8 mouse cellular contexts compared by ENCODE assay signal in genomic region chr10:75797619-75798175, GRCm38 (mm10). TPM values are rescaled to one million over a fixed set of nuclear protein-coding genes. Genes with fewer than 3 reads are reported as not detected.
A peak's percentile ranks its signal among the peaks of the same experiment; 100 is the strongest.
DNase-seq lines count a peak whose midpoint lies in the region; ATAC-seq and TF ChIP-seq lines count a peak whose summit lies in the region.

No protein-coding gene starts in this region.

- peaks cover 2% of the 10 kb centered on the region; the same call in 1 of the 2 replicates for H3K79me2 ChIP-seq in CH12.LX (replicated peaks; ENCODE audit: control insufficient read depth, extremely low read depth, insufficient read depth, poor library complexity, severe bottlenecking)
- no peaks in the 10 kb centered on the region for H3K79me2 ChIP-seq in myocyte (ENCODE audit: control insufficient read depth, insufficient read depth)

- H3K27ac ChIP-seq in CH12.LX (ENCODE audit: insufficient read depth, low read depth) = peak overlapping the region; percentile 24; the same call in 1 of the 2 replicates
- H3K27ac ChIP-seq in embryonic fibroblast, embryonic 13.5 days (ENCODE audit: insufficient read depth, low read length) = no peak overlapping the region
- H3K27ac ChIP-seq in heart, embryonic 15.5 days = no peak overlapping the region
- H3K27ac ChIP-seq in kidney, postnatal 0 days = no peak overlapping the region
- H3K27ac ChIP-seq in liver, embryonic 13.5 days = peak overlapping the region; percentile 51; the same call in 1 of the 2 replicates

- WGBS in heart, embryonic 15.5 days = 0% methylated on average over 12 of the region's 12 CpGs
- WGBS in kidney, postnatal 0 days = 2% methylated on average over 12 of the region's 12 CpGs
- 1% methylated on average over 12 of the region's 12 CpGs for WGBS in liver, embryonic 13.5 days (ENCODE audit: insufficient replicate concordance)

- H3K4me2 ChIP-seq in CH12.LX (ENCODE audit: insufficient read depth, low read depth, poor library complexity, severe bottlenecking) (peak overlapping the region; percentile 83), myocyte (ENCODE audit: low read depth) (peak overlapping the region; percentile 91)
- peak overlapping the region; percentile 96 for H3K4me2 ChIP-seq in heart, embryonic 15.5 days
- H3K4me2 ChIP-seq in kidney, postnatal 0 days (ENCODE audit: low read length) = peak overlapping the region; percentile 93
- H3K4me2 ChIP-seq in liver, embryonic 13.5 days = peak overlapping the region; percentile 85

- no peak; the same call in 1 of the 2 replicates for ATAC-seq in heart, embryonic 15.5 days (replicated peaks; ENCODE audit: insufficient number of reproducible peaks, insufficient read depth, low FRiP score, low read depth)
- ATAC-seq in kidney, postnatal 0 days (replicated peaks; ENCODE audit: low FRiP score, low read depth) = no peak
- peak; percentile 42 for ATAC-seq in liver, embryonic 13.5 days (ENCODE audit: low read depth)

- no peaks in the 10 kb centered on the region for H3K9me3 ChIP-seq in CH12.LX (replicated peaks; ENCODE audit: low read length)
- H3K9me3 ChIP-seq in heart, embryonic 15.5 days (replicated peaks) = no peaks in the 10 kb centered on the region
- H3K9me3 ChIP-seq in kidney, postnatal 0 days (replicated peaks; ENCODE audit: low read length) = no peaks in the 10 kb centered on the region
- no peaks in the 10 kb centered on the region for H3K9me3 ChIP-seq in liver, embryonic 13.5 days (replicated peaks)

- in situ Hi-C loops in CH12.LX (cut with MboI; ENCODE audit: low pct_ligation_motif_present, low pct_unique_long_range_greater_than_20kb, low sequenced_read_pairs) = no loop called here

- H3K27me3 ChIP-seq in CH12.LX (replicated peaks) = no peaks in the 10 kb centered on the region
- no peaks in the 10 kb centered on the region; the same call in 1 of the 2 replicates for H3K27me3 ChIP-seq in heart, embryonic 15.5 days
- H3K27me3 ChIP-seq in kidney, postnatal 0 days (ENCODE audit: insufficient read depth, low read length) = no peaks in the 10 kb centered on the region
- H3K27me3 ChIP-seq in liver, embryonic 13.5 days = peaks cover 22% of the 10 kb centered on the region
- peaks cover 14% of the 10 kb centered on the region for H3K27me3 ChIP-seq in myocyte (ENCODE audit: control insufficient read depth, insufficient read depth, insufficient read length)

- H3K4me1 ChIP-seq in CH12.LX (ENCODE audit: control insufficient read depth in 1 of 2, insufficient read depth in 2 of 2) = peaks cover 12 to 22% of the 10 kb centered on the region in 2 experiments
- peaks cover 8% of the 10 kb centered on the region for H3K4me1 ChIP-seq in embryonic fibroblast, embryonic 13.5 days (ENCODE audit: control insufficient read depth, insufficient read depth, low read length)
- H3K4me1 ChIP-seq in heart, embryonic 15.5 days (replicated peaks) = peaks cover 15% of the 10 kb centered on the region
- no peaks in the 10 kb centered on the region; the same call in 1 of the 2 replicates for H3K4me1 ChIP-seq in kidney, postnatal 0 days (replicated peaks; ENCODE audit: insufficient read depth, low read length)
- H3K4me1 ChIP-seq in liver, embryonic 13.5 days (replicated peaks) = peaks cover 29% of the 10 kb centered on the region

- H3ac ChIP-seq in myocyte (ENCODE audit: control insufficient read depth, insufficient read length) = no peak overlapping the region

- H3K36me3 ChIP-seq in CH12.LX (replicated peaks in 1 of 2; ENCODE audit: control insufficient read depth in 1 of 2, insufficient read depth in 1 of 2, low read length in 1 of 2) (no peaks in the 10 kb centered on the region), myocyte (ENCODE audit: control insufficient read depth, insufficient read depth) (no peaks in the 10 kb centered on the region)
- H3K36me3 ChIP-seq in heart, embryonic 15.5 days = no peaks in the 10 kb centered on the region
- H3K36me3 ChIP-seq in kidney, postnatal 0 days (ENCODE audit: insufficient read depth, low read length) = no peaks in the 10 kb centered on the region
- no peaks in the 10 kb centered on the region for H3K36me3 ChIP-seq in liver, embryonic 13.5 days

- no peak for DNase-seq in CH12.LX (ENCODE audit: extremely low read depth)
- peak; percentile 55 for DNase-seq in adrenal gland, postnatal 25 days
- peak; percentile 50 for DNase-seq in kidney, postnatal 0 days (ENCODE audit: low spot score)
- no peak for DNase-seq in liver, embryonic 13.5 days
- peak; percentile 32 for DNase-seq in testis, postnatal 14 days (ENCODE audit: low spot score)

- peak overlapping the region in 2 of 3 experiments; percentile 26 to 54 for H3K4me3 ChIP-seq in CH12.LX (replicated peaks in 1 of 3; ENCODE audit: low read depth in 2 of 3, low read length in 2 of 3, poor library complexity in 1 of 3)
- H3K4me3 ChIP-seq in embryonic fibroblast, embryonic 13.5 days (ENCODE audit: insufficient read depth, low read length) = peak overlapping the region; percentile 37
- H3K4me3 ChIP-seq in heart, embryonic 15.5 days = peak overlapping the region; percentile 52
- peak overlapping the region; percentile 45 for H3K4me3 ChIP-seq in kidney, postnatal 0 days (replicated peaks; ENCODE audit: low read depth, low read length)
- H3K4me3 ChIP-seq in liver, embryonic 13.5 days (replicated peaks) = peak overlapping the region; percentile 65
- H3K4me3 ChIP-seq in myocyte = peak overlapping the region; percentile 21

- peak overlapping the region; percentile 45 for H3K9ac ChIP-seq in CH12.LX (ENCODE audit: insufficient read depth, low read depth)
- H3K9ac ChIP-seq in heart, embryonic 15.5 days = peak overlapping the region; percentile 55
- peak overlapping the region; percentile 49 for H3K9ac ChIP-seq in kidney, postnatal 0 days (ENCODE audit: low read depth, low read length)
- H3K9ac ChIP-seq in liver, embryonic 13.5 days = peak overlapping the region; percentile 71

- TF ChIP-seq CTCF in CH12.LX (conservative IDR thresholded peaks at IDR 0.05 in 1 of 2, IDR thresholded peaks at IDR 0.05 in 1 of 2; ENCODE audit: low read depth in 2 of 2, low read length in 2 of 2) = no peak
- no peak for TF ChIP-seq CTCF in embryonic fibroblast, embryonic 13.5 days (IDR thresholded peaks at IDR 0.05; ENCODE audit: borderline replicate concordance, insufficient read depth, low read length)
- no peak for TF ChIP-seq CTCF in kidney, postnatal 0 days (IDR thresholded peaks at IDR 0.05; ENCODE audit: low read depth)

- no peak for TF ChIP-seq RAD21 in CH12.LX (IDR thresholded peaks at IDR 0.05; ENCODE audit: low read depth, low read length)

- dilution Hi-C loops in CH12.LX (cut with MboI; ENCODE audit: extremely low pct_ligation_motif_present, extremely low pct_unique_long_range_greater_than_20kb, low sequenced_read_pairs) = no loop called here

- TF ChIP-seq EP300 in CH12.LX (IDR thresholded peaks at IDR 0.05; ENCODE audit: low read length) = no peak

- TF ChIP-seq POLR2A in CH12.LX (IDR thresholded peaks at IDR 0.05; ENCODE audit: low read depth, low read length) (peak; percentile 11; the same call in 1 of the 2 replicates), myocyte (IDR thresholded peaks at IDR 0.05; ENCODE audit: insufficient read length, low read depth) (no peak)
- TF ChIP-seq POLR2A in embryonic fibroblast, embryonic 13.5 days (IDR thresholded peaks at IDR 0.05; ENCODE audit: low read depth, low read length) = 0 out of 2 replicates have a peak, but pooled peaks have one; percentile 28

RNA-seq across cellular contexts. Expression of gene Gstt1, which starts 0.7 kb away (rescaled TPM):
- 50.9 and 58.1 TPM in 2 replicates for total RNA-seq in CH12.LX (2012; rRNA removed)
- 2.4 and 2.9 TPM in 2 replicates for total RNA-seq in CH12.LX (2014; rRNA removed)
- 4.5 and 6.2 TPM in 2 replicates for polyA plus RNA-seq in CH12.LX (2012; ENCODE audit: insufficient read length, low read depth)
- total RNA-seq in adrenal gland, postnatal 25 days (2021) = 33.4 and 39.2 TPM in 2 replicates
- polyA plus RNA-seq in embryonic fibroblast, embryonic 13.5 days (2011; ENCODE audit: insufficient read length, low read depth, missing spikeins) = 8.0 and 17.2 TPM in 2 replicates
- polyA plus RNA-seq in heart, embryonic 15.5 days (2015; fragmentation: Nextera tagmentation; extraction: Ambion mirVana) = 7.4 and 14.1 TPM in 2 replicates
- polyA plus RNA-seq in kidney, postnatal 0 days (2015; fragmentation: Nextera tagmentation; extraction: Ambion mirVana) = 33.2 and 34.4 TPM in 2 replicates
- 49.2 and 50.2 TPM in 2 replicates for polyA plus RNA-seq in liver, embryonic 13.5 days (2015; fragmentation: Nextera tagmentation; extraction: Ambion mirVana)
- 1.3 TPM for polyA plus RNA-seq in myocyte (2012; fragmentation: generic; extraction: Trizol)

RNA-seq across cellular contexts. Expression of gene Gstt3, which starts 16.5 kb away (rescaled TPM):
- total RNA-seq in CH12.LX (2012; rRNA removed) (72.3 and 117 TPM in 2 replicates), CH12.LX (2014; rRNA removed) (109 and 110 TPM in 2 replicates)
- polyA plus RNA-seq in CH12.LX (2012; ENCODE audit: insufficient read length, low read depth) (144 and 163 TPM in 2 replicates), myocyte (2012; fragmentation: generic; extraction: Trizol) (0.13 TPM)
- total RNA-seq in adrenal gland, postnatal 25 days (2021) = 21.4 and 24.9 TPM in 2 replicates
- polyA plus RNA-seq in embryonic fibroblast, embryonic 13.5 days (2011; ENCODE audit: insufficient read length, low read depth, missing spikeins) = 14.0 and 15.5 TPM in 2 replicates
- 4.4 and 8.3 TPM in 2 replicates for polyA plus RNA-seq in heart, embryonic 15.5 days (2015; fragmentation: Nextera tagmentation; extraction: Ambion mirVana)
- polyA plus RNA-seq in kidney, postnatal 0 days (2015; fragmentation: Nextera tagmentation; extraction: Ambion mirVana) = 76.5 and 78.3 TPM in 2 replicates
- 8.0 and 10.3 TPM in 2 replicates for polyA plus RNA-seq in liver, embryonic 13.5 days (2015; fragmentation: Nextera tagmentation; extraction: Ambion mirVana)

RNA-seq across cellular contexts. Expression of gene Gm20441, which starts 16.9 kb away (rescaled TPM):
- total RNA-seq in CH12.LX (2012; rRNA removed) (0.42 and 0.68 TPM in 2 replicates), CH12.LX (2014; rRNA removed) (0.55 TPM in 1 of 2 replicates, not detected in the other)
- polyA plus RNA-seq in CH12.LX (2012; ENCODE audit: insufficient read length, low read depth) (not detected in 2 replicates), myocyte (2012; fragmentation: generic; extraction: Trizol) (not detected)
- not detected in 2 replicates for total RNA-seq in adrenal gland, postnatal 25 days (2021)
- polyA plus RNA-seq in embryonic fibroblast, embryonic 13.5 days (2011; ENCODE audit: insufficient read length, low read depth, missing spikeins) = not detected in 2 replicates
- polyA plus RNA-seq in heart, embryonic 15.5 days (2015; fragmentation: Nextera tagmentation; extraction: Ambion mirVana) = not detected in 2 replicates
- polyA plus RNA-seq in kidney, postnatal 0 days (2015; fragmentation: Nextera tagmentation; extraction: Ambion mirVana) = 0.71 TPM in 1 of 2 replicates, not detected in the other
- not detected in 2 replicates for polyA plus RNA-seq in liver, embryonic 13.5 days (2015; fragmentation: Nextera tagmentation; extraction: Ambion mirVana)

RNA-seq across cellular contexts. Expression of gene Ddt, which starts 24.5 kb away (rescaled TPM):
- total RNA-seq in CH12.LX (2012; rRNA removed) (229 and 390 TPM in 2 replicates), CH12.LX (2014; rRNA removed) (766 and 869 TPM in 2 replicates)
- polyA plus RNA-seq in CH12.LX (2012; ENCODE audit: insufficient read length, low read depth) (599 and 608 TPM in 2 replicates), myocyte (2012; fragmentation: generic; extraction: Trizol) (64.2 TPM)
- total RNA-seq in adrenal gland, postnatal 25 days (2021) = 142 and 159 TPM in 2 replicates
- polyA plus RNA-seq in embryonic fibroblast, embryonic 13.5 days (2011; ENCODE audit: insufficient read length, low read depth, missing spikeins) = 40.5 and 42.1 TPM in 2 replicates
- 40.0 and 40.9 TPM in 2 replicates for polyA plus RNA-seq in heart, embryonic 15.5 days (2015; fragmentation: Nextera tagmentation; extraction: Ambion mirVana)
- polyA plus RNA-seq in kidney, postnatal 0 days (2015; fragmentation: Nextera tagmentation; extraction: Ambion mirVana) = 183 and 188 TPM in 2 replicates
- polyA plus RNA-seq in liver, embryonic 13.5 days (2015; fragmentation: Nextera tagmentation; extraction: Ambion mirVana) = 180 and 186 TPM in 2 replicates

RNA-seq across cellular contexts. Expression of gene Gstt4, which starts 24.6 kb away (rescaled TPM):
- 0.17 and 0.21 TPM in 2 replicates for total RNA-seq in CH12.LX (2012; rRNA removed)
- 0.42 and 0.45 TPM in 2 replicates for total RNA-seq in CH12.LX (2014; rRNA removed)
- polyA plus RNA-seq in CH12.LX (2012; ENCODE audit: insufficient read length, low read depth) = 0.80 and 0.94 TPM in 2 replicates
- total RNA-seq in adrenal gland, postnatal 25 days (2021) = not detected in 2 replicates
- not detected in 2 replicates for polyA plus RNA-seq in embryonic fibroblast, embryonic 13.5 days (2011; ENCODE audit: insufficient read length, low read depth, missing spikeins)
- not detected in 2 replicates for polyA plus RNA-seq in heart, embryonic 15.5 days (2015; fragmentation: Nextera tagmentation; extraction: Ambion mirVana)
- not detected in 2 replicates for polyA plus RNA-seq in kidney, postnatal 0 days (2015; fragmentation: Nextera tagmentation; extraction: Ambion mirVana)
- polyA plus RNA-seq in liver, embryonic 13.5 days (2015; fragmentation: Nextera tagmentation; extraction: Ambion mirVana) = not detected in 2 replicates
- polyA plus RNA-seq in myocyte (2012; fragmentation: generic; extraction: Trizol) = not detected

Comparison
In these comparisons a context has a peak if more than half of its experiments do, and no peak if none do; other contexts are left out.
1. DNase-seq: peak in adrenal gland, postnatal 25 days (single experiment), kidney, postnatal 0 days (single experiment) and testis, postnatal 14 days (single experiment); none in CH12.LX (single experiment) and liver, embryonic 13.5 days (single experiment).
2. H3K27ac ChIP-seq: peak in CH12.LX (single experiment) and liver, embryonic 13.5 days (single experiment); none in embryonic fibroblast, embryonic 13.5 days (single experiment), heart, embryonic 15.5 days (single experiment) and kidney, postnatal 0 days (single experiment).
3. Peak in every context shown above with its lines, with median percentiles within 50 percentile points of each other: H3K4me2 ChIP-seq, H3K4me3 ChIP-seq and H3K9ac ChIP-seq.